Mouse (Mus musculus) liver, embryonic 15.5 days (tissue): ENCODE results near the gene Ggt6. TPM values are rescaled to one million over a fixed set of nuclear protein-coding genes. Genes with fewer than 3 reads are reported as not detected.
"Not testable (repeated sequence)": the region's sequence is repeated elsewhere in the genome, so short reads cannot be mapped to it uniquely, and the experiment has no call there.

ENCODE experiments used
- ATAC-seq: fragments of 200-750 bp; cut with Nextera tagmentation; 2 replicates; pipeline ENCODE4 v1.8.0; 2017; ENCODE audit warnings: moderate number of reproducible peaks, mild to moderate bottlenecking, moderate library complexity; ENCODE audit not compliant: insufficient read depth
- H3K27ac ChIP-seq: fragments of 300-500 bp; sonication (generic); replicated peaks from 2 replicates; pipeline ENCODE4 v1.5.1; 2015; ENCODE audit warnings: mild to moderate bottlenecking, inconsistent platforms
- H3K27me3 ChIP-seq: fragments of 300-500 bp; sonication (generic); 2 replicates; pipeline ENCODE4 v1.6.1; 2015; ENCODE audit warnings: mild to moderate bottlenecking, inconsistent platforms
- H3K36me3 ChIP-seq: fragments of 300-500 bp; sonication (generic); replicated peaks from 2 replicates; pipeline ENCODE4 v1.6.1; 2015; ENCODE audit warnings: moderate library complexity, mild to moderate bottlenecking, inconsistent platforms
- H3K4me1 ChIP-seq: fragments of 300-500 bp; sonication (generic); replicated peaks from 2 replicates; pipeline ENCODE4 v1.6.1; 2015; ENCODE audit warnings: inconsistent platforms
- H3K4me2 ChIP-seq: fragments of 300-500 bp; sonication (generic); 2 replicates; pipeline ENCODE4 v1.6.1; 2015; ENCODE audit warnings: moderate library complexity, mild to moderate bottlenecking, inconsistent platforms
- H3K4me3 ChIP-seq: fragments of 300-500 bp; sonication (generic); replicated peaks from 2 replicates; pipeline ENCODE4 v1.5.1; 2015; ENCODE audit warnings: mild to moderate bottlenecking, inconsistent platforms
- H3K9ac ChIP-seq: fragments of 300-500 bp; sonication (generic); 2 replicates; pipeline ENCODE4 v1.6.1; 2015; ENCODE audit warnings: moderate library complexity, mild to moderate bottlenecking, inconsistent platforms
- H3K9me3 ChIP-seq: fragments of 300-500 bp; sonication (generic); replicated peaks from 2 replicates; pipeline ENCODE4 v1.6.1; 2016; ENCODE audit warnings: inconsistent platforms
- WGBS: fragments of 180-500 bp; shearing (Covaris S2); methylation state at CpG from one replicate; pipeline ENCODE4 v1.1.7; 2015; ENCODE audit warnings: mixed read lengths; ENCODE audit not compliant: insufficient replicate concordance; 5-methylcytosine and 5-hydroxymethylcytosine counted together
- polyA plus RNA-seq: library from polyadenylated mRNA; unstranded; fragments of >200 nt; fragmentation: Nextera tagmentation; extraction: Ambion mirVana; gene quantifications from 2 replicates; pipeline ENCODE4 v1.2.1, GENCODE M21; 2015

The Ggt6 gene
- polyA plus RNA-seq, 1 experiment from 2014 or later: 0.32 TPM

GRCm38 (mm10) chr11:72421518-72422278, 13.6 kb upstream of the Ggt6 start:
- 0 out of 2 replicates have a peak, but pooled peaks cover 4% of the 10 kb centered on the region for H3K27me3 ChIP-seq
- no peak overlapping the region for H3K9ac ChIP-seq
- H3K9me3 ChIP-seq: no peaks in the 10 kb centered on the region
- no peak overlapping the region for H3K4me2 ChIP-seq
- peaks cover 2% of the 10 kb centered on the region; the same call in 1 of the 2 replicates for H3K4me1 ChIP-seq
- H3K4me3 ChIP-seq: no peak overlapping the region
- no peaks in the 10 kb centered on the region for H3K36me3 ChIP-seq
- 46% methylated on average over 11 of the region's 11 CpGs for WGBS
- no peak for ATAC-seq
- no peak overlapping the region for H3K27ac ChIP-seq

- WGBS: 52% methylated on average over 4 of the region's 4 CpGs
- Histone ChIP-seq H3K9ac (no peak overlapping the region), H3K27ac (no peak overlapping the region), H3K27me3 (0 out of 2 replicates have a peak, but pooled peaks cover 4% of the 10 kb centered on the region), H3K9me3 (no peaks in the 10 kb centered on the region), H3K4me3 (no peak overlapping the region), H3K4me1 (no peaks in the 10 kb centered on the region), H3K36me3 (no peaks in the 10 kb centered on the region), H3K4me2 (no peak overlapping the region)
- no peak for ATAC-seq
Observed at GRCm38 (mm10) chr11:72423686-72424085, 11.6 kb upstream of the Ggt6 start.

- Histone ChIP-seq H3K9ac (no peak overlapping the region), H3K27me3 (no peaks in the 10 kb centered on the region), H3K9me3 (no peaks in the 10 kb centered on the region), H3K4me3 (no peak overlapping the region), H3K4me2 (no peak overlapping the region), H3K27ac (no peak overlapping the region), H3K36me3 (no peaks in the 10 kb centered on the region), H3K4me1 (peaks cover 4% of the 10 kb centered on the region)
- ATAC-seq: no peak
Observed at GRCm38 (mm10) chr11:72425201-72425600, 10.1 kb upstream of the Ggt6 start.

- H3K9ac ChIP-seq: no peak overlapping the region
- no peak overlapping the region for H3K4me3 ChIP-seq
- no peaks in the 10 kb centered on the region for H3K36me3 ChIP-seq
- H3K4me2 ChIP-seq: no peak overlapping the region
- H3K27me3 ChIP-seq: no peaks in the 10 kb centered on the region
- H3K27ac ChIP-seq: no peak overlapping the region
- no peaks in the 10 kb centered on the region for H3K9me3 ChIP-seq
- peaks cover 4% of the 10 kb centered on the region for H3K4me1 ChIP-seq
- ATAC-seq: no peak
Observed at GRCm38 (mm10) chr11:72426884-72427283, 8.4 kb upstream of the Ggt6 start.

- no peaks in the 10 kb centered on the region for H3K36me3 ChIP-seq
- peaks cover 4% of the 10 kb centered on the region for H3K4me1 ChIP-seq
- H3K4me3 ChIP-seq: no peak overlapping the region
- peak overlapping the region; percentile 64 for H3K4me2 ChIP-seq
- H3K27me3 ChIP-seq: no peaks in the 10 kb centered on the region
- H3K9me3 ChIP-seq: no peaks in the 10 kb centered on the region
- no peak overlapping the region for H3K9ac ChIP-seq
- H3K27ac ChIP-seq: no peak overlapping the region; the same call in 1 of the 2 replicates
- ATAC-seq: peak; percentile 60; the same call in 1 of the 2 replicates
- 2% methylated on average over 5 of the region's 5 CpGs for WGBS
Observed at GRCm38 (mm10) chr11:72428694-72429093, 6.6 kb upstream of the Ggt6 start.

GRCm38 (mm10) chr11:72429288-72429690, 6.0 kb upstream of the Ggt6 start:
- H3K9ac ChIP-seq: no peak overlapping the region
- ATAC-seq: no peak; the same call in 1 of the 2 replicates
- peaks cover 4% of the 10 kb centered on the region for H3K4me1 ChIP-seq
- H3K4me3 ChIP-seq: peak overlapping the region; percentile 39
- 37% methylated on average over 7 of the region's 7 CpGs for WGBS
- peak overlapping the region; percentile 53 for H3K27ac ChIP-seq
- no peaks in the 10 kb centered on the region for H3K36me3 ChIP-seq
- H3K27me3 ChIP-seq: no peaks in the 10 kb centered on the region
- H3K9me3 ChIP-seq: no peaks in the 10 kb centered on the region
- H3K4me2 ChIP-seq: peak overlapping the region; percentile 64

GRCm38 (mm10) chr11:72430311-72431068, 4.8 kb upstream of the Ggt6 start:
- not testable (repeated sequence) for H3K4me3 ChIP-seq, H3K4me2 ChIP-seq, ATAC-seq, H3K27me3 ChIP-seq, H3K36me3 ChIP-seq, H3K9ac ChIP-seq, H3K4me1 ChIP-seq, H3K9me3 ChIP-seq, H3K27ac ChIP-seq
- WGBS: 58% methylated on average over 9 of the region's 9 CpGs

GRCm38 (mm10) chr11:72435694-72436045, 344 bp downstream of the Ggt6 start:
- H3K36me3 ChIP-seq: no peaks in the 10 kb centered on the region
- no peaks in the 10 kb centered on the region for H3K27me3 ChIP-seq
- no peak overlapping the region for H3K4me3 ChIP-seq
- no peaks in the 10 kb centered on the region for H3K9me3 ChIP-seq
- no peak for ATAC-seq
- H3K9ac ChIP-seq: no peak overlapping the region
- no peak overlapping the region for H3K27ac ChIP-seq
- no peak overlapping the region for H3K4me2 ChIP-seq
- peaks cover 6% of the 10 kb centered on the region; the same call in 1 of the 2 replicates for H3K4me1 ChIP-seq
- WGBS: 39% methylated on average over 2 of the region's 2 CpGs

GRCm38 (mm10) chr11:72436271-72436670, 945 bp downstream of the Ggt6 start:
- no peak overlapping the region for H3K4me2 ChIP-seq
- no peak overlapping the region for H3K9ac ChIP-seq
- H3K9me3 ChIP-seq: no peaks in the 10 kb centered on the region
- no peak overlapping the region for H3K4me3 ChIP-seq
- peaks cover 10% of the 10 kb centered on the region for H3K4me1 ChIP-seq
- WGBS: 82% methylated on average over 5 of the region's 5 CpGs
- no peaks in the 10 kb centered on the region for H3K27me3 ChIP-seq
- ATAC-seq: no peak
- H3K27ac ChIP-seq: no peak overlapping the region
- H3K36me3 ChIP-seq: no peaks in the 10 kb centered on the region

GRCm38 (mm10) chr11:72436756-72437650, 1.7 kb downstream of the Ggt6 start:
- no peaks in the 10 kb centered on the region for H3K36me3 ChIP-seq
- H3K4me2 ChIP-seq: no peak overlapping the region
- no peak overlapping the region for H3K9ac ChIP-seq
- no peak for ATAC-seq
- H3K9me3 ChIP-seq: no peaks in the 10 kb centered on the region
- no peaks in the 10 kb centered on the region for H3K27me3 ChIP-seq
- 76% methylated on average over 16 of the region's 16 CpGs for WGBS
- peaks cover 17% of the 10 kb centered on the region for H3K4me1 ChIP-seq
- no peak overlapping the region for H3K27ac ChIP-seq
- no peak overlapping the region for H3K4me3 ChIP-seq

GRCm38 (mm10) chr11:72438411-72438810, 3.1 kb downstream of the Ggt6 start:
- Histone ChIP-seq H3K4me3 (no peak overlapping the region), H3K4me1 (peaks cover 27% of the 10 kb centered on the region), H3K36me3 (peaks cover 14% of the 10 kb centered on the region), H3K27ac (no peak overlapping the region), H3K9me3 (no peaks in the 10 kb centered on the region), H3K9ac (no peak overlapping the region), H3K27me3 (no peaks in the 10 kb centered on the region), H3K4me2 (no peak overlapping the region)
- ATAC-seq: no peak
- 34% methylated on average over 4 of the region's 4 CpGs for WGBS
